19 mouse cellular contexts compared by ENCODE assay signal in the genomic region with DNA sequence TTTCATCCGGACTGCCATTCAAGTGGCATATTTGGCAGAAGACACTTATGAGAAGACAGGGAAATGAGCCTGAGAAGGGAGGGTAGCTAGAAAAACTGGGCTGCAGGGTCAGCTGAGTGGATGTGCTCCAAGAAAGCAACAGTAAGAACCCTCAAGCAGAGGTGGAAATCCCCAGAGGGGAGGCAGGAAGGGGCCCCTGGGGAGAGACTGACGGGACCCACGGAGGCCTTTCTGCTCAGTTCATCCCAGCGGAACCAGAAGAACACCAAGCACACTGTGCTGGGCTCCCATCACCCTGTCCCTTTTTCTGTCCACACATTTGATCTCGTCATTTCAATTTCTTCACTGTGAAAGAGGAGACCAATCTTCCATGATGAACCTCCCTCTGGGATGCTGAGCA. TPM values are rescaled to one million over a fixed set of nuclear protein-coding genes. Genes with fewer than 3 reads are reported as not detected.
A peak's percentile ranks its signal among the peaks of the same experiment; 100 is the strongest.
DNase-seq lines count a peak whose midpoint lies in the region; ATAC-seq and TF ChIP-seq lines count a peak whose summit lies in the region.
"Had no signal": no experiment of that assay in that cellular context is flagged by ENCODE, and none has a peak within 500 bp of the region (broad histone marks: within the 10 kb centered on the region; RNA-seq: fewer than 3 reads in every experiment).

No protein-coding gene starts in this region.

- 60% methylated on average over 5 of the region's 5 CpGs for WGBS in heart, embryonic 14.5 days
- WGBS in heart, embryonic 11.5 days (ENCODE audit: insufficient replicate concordance), result 60% methylated on average over 5 of the region's 5 CpGs
- 37% methylated on average over 5 of the region's 5 CpGs for WGBS in lung, postnatal 0 days

- H3K27ac ChIP-seq in heart, embryonic 14.5 days (replicated peaks in 1 of 2; ENCODE audit: control insufficient read depth in 1 of 2, insufficient read depth in 1 of 2, low read depth in 2 of 2, low read length in 2 of 2), result no peak overlapping the region
- H3K27ac ChIP-seq in heart, embryonic 11.5 days (ENCODE audit: low read depth, low read length), result no peak overlapping the region
- peak overlapping the region; percentile 33; the same call in 1 of the 2 replicates for H3K27ac ChIP-seq in lung, postnatal 0 days (ENCODE audit: low read length)
- H3K27ac ChIP-seq: hindbrain, postnatal 0 days; lung, embryonic 15.5 days; midbrain, embryonic 12.5 days had no signal

- H3K4me1 ChIP-seq in heart, embryonic 14.5 days (ENCODE audit: control insufficient read depth in 2 of 2, insufficient read depth in 2 of 2, low read length in 2 of 2), result peaks cover 70 to 83% of the 10 kb centered on the region in 2 experiments
- peaks cover 80% of the 10 kb centered on the region for H3K4me1 ChIP-seq in heart, embryonic 11.5 days (ENCODE audit: control insufficient read depth, insufficient read depth, low read length)
- H3K4me1 ChIP-seq in lung, postnatal 0 days (ENCODE audit: insufficient read depth, low read depth, low read length), result peaks cover 61% of the 10 kb centered on the region
- peaks cover 96% of the 10 kb centered on the region for H3K4me1 ChIP-seq in E14TG2a.4 (replicated peaks; ENCODE audit: low read depth, low read length)

- 0 out of 2 replicates have a peak overlapping the region, but pooled peaks have one; percentile 39 for H3K9ac ChIP-seq in heart, embryonic 14.5 days (ENCODE audit: low read length)
- H3K9ac ChIP-seq in heart, embryonic 11.5 days (ENCODE audit: low read depth, low read length), result no peak overlapping the region
- no peak overlapping the region for H3K9ac ChIP-seq in lung, postnatal 0 days (replicated peaks; ENCODE audit: low read depth)
- H3K9ac ChIP-seq: lung, embryonic 15.5 days; midbrain, embryonic 12.5 days had no signal

- no peaks in the 10 kb centered on the region for H3K27me3 ChIP-seq in heart, embryonic 14.5 days (ENCODE audit: control insufficient read depth, insufficient read depth, low read length)
- no peaks in the 10 kb centered on the region for H3K27me3 ChIP-seq in heart, embryonic 11.5 days (ENCODE audit: control insufficient read depth, insufficient read depth, low read length)
- no peaks in the 10 kb centered on the region for H3K27me3 ChIP-seq in lung, postnatal 0 days (replicated peaks; ENCODE audit: insufficient read depth, low read length)
- H3K27me3 ChIP-seq in E14TG2a.4 (ENCODE audit: insufficient read depth, low read length), result peaks cover 20% of the 10 kb centered on the region
- H3K27me3 ChIP-seq: lung, embryonic 15.5 days had no signal

- TF ChIP-seq EP300 in lung, postnatal 0 days (IDR thresholded peaks at IDR 0.05), result no peak

- H3K4me2 ChIP-seq in heart, embryonic 14.5 days (ENCODE audit: low read length), result no peak overlapping the region
- H3K4me2 ChIP-seq in heart, embryonic 11.5 days, result no peak overlapping the region
- no peak overlapping the region for H3K4me2 ChIP-seq in lung, postnatal 0 days (replicated peaks; ENCODE audit: low read depth, low read length)
- H3K4me2 ChIP-seq: liver, embryonic 11.5 days; lung, embryonic 15.5 days; midbrain, embryonic 12.5 days had no signal

- no peak overlapping the region for H3K4me3 ChIP-seq in heart, embryonic 14.5 days (ENCODE audit: control insufficient read depth in 1 of 2, insufficient read depth in 1 of 2, low read depth in 1 of 2, low read length in 2 of 2)
- H3K4me3 ChIP-seq in heart, embryonic 11.5 days (ENCODE audit: low read depth, low read length), result no peak overlapping the region
- H3K4me3 ChIP-seq in lung, postnatal 0 days (ENCODE audit: low read depth, low read length), result no peak overlapping the region
- H3K4me3 ChIP-seq in E14TG2a.4 (replicated peaks; ENCODE audit: low read length), result peak overlapping the region; percentile 32
- H3K4me3 ChIP-seq: lung, embryonic 15.5 days; midbrain, embryonic 12.5 days had no signal

- no peak for TF ChIP-seq CTCF in lung, postnatal 0 days (IDR thresholded peaks at IDR 0.05)
- TF ChIP-seq CTCF in E14TG2a.4 (conservative IDR thresholded peaks at IDR 0.05; ENCODE audit: low read length), result no peak

- H3K9me3 ChIP-seq in heart, embryonic 14.5 days (ENCODE audit: control insufficient read depth, low read length), result no peaks in the 10 kb centered on the region
- no peaks in the 10 kb centered on the region for H3K9me3 ChIP-seq in heart, embryonic 11.5 days (replicated peaks; ENCODE audit: control insufficient read depth, low read length)
- no peaks in the 10 kb centered on the region for H3K9me3 ChIP-seq in lung, postnatal 0 days (ENCODE audit: low read length)
- no peaks in the 10 kb centered on the region for H3K9me3 ChIP-seq in E14TG2a.4 (ENCODE audit: low read length)
- H3K9me3 ChIP-seq: lung, embryonic 15.5 days; midbrain, embryonic 12.5 days had no signal

- DNase-seq in lung, postnatal 0 days (ENCODE audit: low spot score), result no peak
- DNase-seq in lung, postnatal 4 days, result no peak
- peak; percentile 9 for DNase-seq in induced T-regulatory cell, adult 2 months (ENCODE audit: low read depth)
- no peak for DNase-seq in testis, postnatal 10 days (ENCODE audit: low spot score)
- DNase-seq: adrenal gland, postnatal 36 days; cerebellum, adult 11-12 months; cerebellum, postnatal 25 days; kidney, adult 9 months; kidney, postnatal 36 days; retina, postnatal 1 day; right cerebral cortex, postnatal 4 days had no signal

- no peaks in the 10 kb centered on the region for H3K36me3 ChIP-seq in heart, embryonic 14.5 days (ENCODE audit: control insufficient read depth, insufficient read depth, low read length)
- H3K36me3 ChIP-seq in heart, embryonic 11.5 days (ENCODE audit: control insufficient read depth, insufficient read depth, low read length), result no peaks in the 10 kb centered on the region
- no peaks in the 10 kb centered on the region for H3K36me3 ChIP-seq in lung, postnatal 0 days (ENCODE audit: insufficient read depth, low read length)
- peaks cover 3% of the 10 kb centered on the region; the same call in 1 of the 2 replicates for H3K36me3 ChIP-seq in E14TG2a.4 (ENCODE audit: insufficient read depth, low read length)
- H3K36me3 ChIP-seq: lung, embryonic 15.5 days; midbrain, embryonic 12.5 days had no signal

- ATAC-seq in heart, embryonic 14.5 days (ENCODE audit: insufficient number of reproducible peaks, insufficient read depth, low FRiP score, low read depth), result no peak
- no peak for ATAC-seq in heart, embryonic 11.5 days (replicated peaks; ENCODE audit: insufficient number of reproducible peaks, low FRiP score, low TSS enrichment)
- no peak for ATAC-seq in lung, postnatal 0 days
- ATAC-seq in erythroblast, adult 5-6 weeks (replicated peaks; ENCODE audit: low FRiP score, poor library complexity, severe bottlenecking), result no peak
- ATAC-seq: hindbrain, postnatal 0 days had no signal

RNA-seq across cellular contexts. Expression of gene Shb, which starts 33.9 kb away (rescaled TPM):
- polyA plus RNA-seq in heart, embryonic 14.5 days (2014; fragmentation: Nextera tagmentation; extraction: Ambion mirVana), result 15.3 and 19.0 TPM in 2 replicates
- polyA plus RNA-seq in heart, embryonic 11.5 days (2014; fragmentation: Nextera tagmentation; extraction: Ambion mirVana), result 9.2 and 11.1 TPM in 2 replicates
- 7.1 and 8.8 TPM in 2 replicates for polyA plus RNA-seq in lung, postnatal 0 days (2015; fragmentation: Nextera tagmentation; extraction: Ambion mirVana)
- not detected in 2 replicates for total RNA-seq in erythroblast, adult 5-6 weeks (2015; ENCODE audit: low replicate concordance)
- 0.68 and 0.84 TPM in 2 replicates for total RNA-seq in erythroblast, adult 5-6 weeks (2017; ENCODE audit: low replicate concordance)
